Comparison of ENCODE assay signal across 11 mouse cellular contexts in genomic region chr10:34512551-34512950, GRCm38 (mm10). TPM values are rescaled to one million over a fixed set of nuclear protein-coding genes. Genes with fewer than 3 reads are reported as not detected.
DNase-seq lines count a peak whose midpoint lies in the region; ATAC-seq lines count a peak whose summit lies in the region.
"Had no signal": no experiment of that assay in that cellular context is flagged by ENCODE, and none has a peak within 500 bp of the region (broad histone marks: within the 10 kb centered on the region; RNA-seq: fewer than 3 reads in every experiment).

No protein-coding gene starts in this region.

- DNase-seq in adrenal gland, postnatal 36 days: peak; percentile 10 to 12
- no peak for DNase-seq in adrenal gland, adult 8-10 months
- DNase-seq in layer of hippocampus, postnatal 10 days (ENCODE audit: low spot score in 2 of 2): peak; percentile 7 to 15
- no peak for DNase-seq in layer of hippocampus, adult 9-10 months (ENCODE audit: low spot score)
- peak; percentile 12 to 18 for DNase-seq in kidney, postnatal 4 days
- DNase-seq in left cerebral cortex, adult 9 months (ENCODE audit: low spot score in 2 of 2): no peak
- no peak for DNase-seq in cerebellum, adult 11-12 months
- DNase-seq: cerebellum, adult 9-11 months had no signal

- no peaks in the 10 kb centered on the region for H3K36me3 ChIP-seq in heart, embryonic 11.5 days (ENCODE audit: control insufficient read depth, insufficient read depth, low read length)
- H3K36me3 ChIP-seq: limb, embryonic 13.5 days; midbrain, embryonic 12.5 days had no signal

- peak overlapping the region; percentile 34 for H3K4me2 ChIP-seq in heart, embryonic 11.5 days
- H3K4me2 ChIP-seq: limb, embryonic 13.5 days; midbrain, embryonic 12.5 days had no signal

- 32% methylated on average over 4 of the region's 4 CpGs for WGBS in heart, embryonic 11.5 days (ENCODE audit: insufficient replicate concordance)

- H3K9ac ChIP-seq in heart, embryonic 11.5 days (ENCODE audit: low read depth, low read length): no peak overlapping the region
- H3K9ac ChIP-seq: limb, embryonic 13.5 days; midbrain, embryonic 12.5 days had no signal

- no peak overlapping the region for H3K27ac ChIP-seq in heart, embryonic 11.5 days (ENCODE audit: low read depth, low read length)
- H3K27ac ChIP-seq: limb, embryonic 13.5 days; midbrain, embryonic 12.5 days had no signal

- 0 out of 2 replicates have a peak, but pooled peaks cover 6% of the 10 kb centered on the region for H3K4me1 ChIP-seq in heart, embryonic 11.5 days (ENCODE audit: control insufficient read depth, insufficient read depth, low read length)
- H3K4me1 ChIP-seq: midbrain, embryonic 12.5 days had no signal

- no peaks in the 10 kb centered on the region for H3K27me3 ChIP-seq in heart, embryonic 11.5 days (ENCODE audit: control insufficient read depth, insufficient read depth, low read length)
- H3K27me3 ChIP-seq: limb, embryonic 13.5 days; midbrain, embryonic 12.5 days had no signal

- H3K9me3 ChIP-seq in heart, embryonic 11.5 days (replicated peaks; ENCODE audit: control insufficient read depth, low read length): no peaks in the 10 kb centered on the region
- H3K9me3 ChIP-seq: limb, embryonic 13.5 days; midbrain, embryonic 12.5 days had no signal

- no peak for ATAC-seq in heart, embryonic 11.5 days (replicated peaks; ENCODE audit: insufficient number of reproducible peaks, low FRiP score, low TSS enrichment)

- no peak overlapping the region for H3K4me3 ChIP-seq in heart, embryonic 11.5 days (ENCODE audit: low read depth, low read length)
- H3K4me3 ChIP-seq: limb, embryonic 13.5 days; midbrain, embryonic 12.5 days had no signal

RNA-seq across cellular contexts. Expression of gene Frk, which starts 29.4 kb away (rescaled TPM):
- total RNA-seq in adrenal gland, postnatal 36 days (2021): 10 to 100 TPM; 13.1 to 16.6 TPM
- 10 to 100 TPM in 3 of 4 experiments, 1 to 10 TPM in 1; 8.7 to 18.4 (median 13.8) TPM for total RNA-seq in adrenal gland, adult 8-10 months (2022)
- under 1 TPM; 0.65 to 0.71 TPM for total RNA-seq in layer of hippocampus, postnatal 10 days (2021)
- polyA plus RNA-seq in heart, embryonic 11.5 days (2014; fragmentation: Nextera tagmentation; extraction: Ambion mirVana): 5.9 and 6.8 TPM in 2 replicates

Comparison
In these comparisons a context has a peak if more than half of its experiments do, and no peak if none do; other contexts are left out.
1. DNase-seq: peak in adrenal gland, postnatal 36 days (2 of 2), layer of hippocampus, postnatal 10 days (2 of 2) and kidney, postnatal 4 days (2 of 2); none in adrenal gland, adult 8-10 months (single experiment), layer of hippocampus, adult 9-10 months (single experiment), left cerebral cortex, adult 9 months (0 of 2) and cerebellum, adult 11-12 months (single experiment).
2. RNA of gene Frk, which starts 29.4 kb away (total RNA-seq): 8.7 to 18.4 TPM in adrenal gland, adult 8-10 months and 13.1 to 16.6 TPM in adrenal gland, postnatal 36 days; 0.65 to 0.71 TPM in layer of hippocampus, postnatal 10 days; every median in the first group is over 4 times any median in the second.